Mouse (Mus musculus) CD8-positive naive resting alpha-beta T cell, adult 2 months (primary cell): Measurements from ENCODE around the gene Abr.

ENCODE experiments used
- DNase-seq, 2 experiments: peaks; one replicate each; pipeline ENCODE4 v3.0.0; 2022; ENCODE audit warnings: low read depth in 2 of 2, low spot score in 2 of 2

Abr gene

GRCm38 (mm10) chr11:76624071-76624470 lies 2.0 kb upstream of the Abr start:
- no peak for DNase-seq

- no peak for DNase-seq
These were observed 1.3 kb upstream of the Abr start for GRCm38 (mm10) chr11:76623206-76623961.

- DNase-seq = no peak
These were observed 572 bp upstream of the Abr start for GRCm38 (mm10) chr11:76622566-76623205.

- DNase-seq = no peak
These were observed 4.0 kb downstream of the Abr start for GRCm38 (mm10) chr11:76618134-76618533.

GRCm38 (mm10) chr11:76614246-76614645 lies 7.9 kb downstream of the Abr start:
- DNase-seq = no peak

GRCm38 (mm10) chr11:76612638-76613104 lies 9.4 kb downstream of the Abr start:
- no peak for DNase-seq

- DNase-seq = no peak
These were observed 11.2 kb downstream of the Abr start for GRCm38 (mm10) chr11:76610948-76611347.

- DNase-seq = no peak
These were observed 15.6 kb downstream of the Abr start for GRCm38 (mm10) chr11:76606521-76606920.

- DNase-seq = no peak
These were observed 22.9 kb downstream of the Abr start for GRCm38 (mm10) chr11:76599219-76599618.

GRCm38 (mm10) chr11:76598757-76599156 lies 23.4 kb downstream of the Abr start:
- no peak for DNase-seq

- no peak for DNase-seq
These were observed 28.3 kb downstream of the Abr start for GRCm38 (mm10) chr11:76593620-76594326.

- DNase-seq = no peak
These were observed 32.4 kb downstream of the Abr start for GRCm38 (mm10) chr11:76589746-76590145.

GRCm38 (mm10) chr11:76588632-76589485 lies 33.3 kb downstream of the Abr start:
- DNase-seq = no peak

GRCm38 (mm10) chr11:76588032-76588431 lies 34.1 kb downstream of the Abr start:
- DNase-seq = no peak

GRCm38 (mm10) chr11:76587333-76587732 lies 34.8 kb downstream of the Abr start:
- DNase-seq = no peak

GRCm38 (mm10) chr11:76586119-76586518 lies 36.0 kb downstream of the Abr start:
- DNase-seq = no peak

GRCm38 (mm10) chr11:76577588-76578257 lies 44.4 kb downstream of the Abr start:
- DNase-seq = peak; percentile 69 to 79

- DNase-seq = no peak
These were observed 49.2 kb downstream of the Abr start for GRCm38 (mm10) chr11:76572820-76573385.

GRCm38 (mm10) chr11:76571613-76571929 lies 50.5 kb downstream of the Abr start:
- DNase-seq = no peak
